Mouse (Mus musculus): ENCODE measurements around the gene Fbln5. TPM values are rescaled to one million over a fixed set of nuclear protein-coding genes. Genes with fewer than 3 reads are reported as not detected.

Fbln5 gene
- polyA plus RNA-seq, 1 experiment from 2014 or later = 38.1 TPM

GRCm38 (mm10) chr12:101815796-101816195, 3.1 kb downstream of the Fbln5 start:
- 70% methylated on average over 6 of the region's 6 CpGs for WGBS
- Histone ChIP-seq H3K4me1 (replicated peaks; ENCODE audit: control insufficient read depth, insufficient read depth, low read length) (0 out of 2 replicates have a peak, but pooled peaks cover 9% of the 10 kb centered on the region), H3K9me3 (ENCODE audit: control insufficient read depth) (no peaks in the 10 kb centered on the region), H3K4me3 (ENCODE audit: low read depth, low read length) (no peak overlapping the region), H3K27me3 (replicated peaks; ENCODE audit: control insufficient read depth, insufficient read depth, low read length) (0 out of 2 replicates have a peak, but pooled peaks cover 4% of the 10 kb centered on the region), H3K27ac (ENCODE audit: low read depth, low read length) (no peak overlapping the region), H3K36me3 (ENCODE audit: control insufficient read depth, insufficient read depth) (no peaks in the 10 kb centered on the region), H3K4me2 (replicated peaks; ENCODE audit: low read depth) (no peak overlapping the region), H3K9ac (ENCODE audit: low read depth, low read length) (no peak overlapping the region)
- ATAC-seq = 0 out of 2 replicates have a peak, but pooled peaks have one; percentile 23
- no peak for TF ChIP-seq CTCF (IDR thresholded peaks at IDR 0.05; ENCODE audit: low read depth)

- no peak overlapping the region for H3K27ac ChIP-seq (ENCODE audit: low read depth, low read length)
- no peaks in the 10 kb centered on the region for H3K36me3 ChIP-seq (ENCODE audit: control insufficient read depth, insufficient read depth)
- ATAC-seq = no peak
- no peaks in the 10 kb centered on the region for H3K9me3 ChIP-seq (ENCODE audit: control insufficient read depth)
- no peak overlapping the region for H3K9ac ChIP-seq (ENCODE audit: low read depth, low read length)
- WGBS = 83% methylated on average over 2 of the region's 2 CpGs
- H3K4me3 ChIP-seq (ENCODE audit: low read depth, low read length) = no peak overlapping the region
- TF ChIP-seq CTCF (IDR thresholded peaks at IDR 0.05; ENCODE audit: low read depth) = no peak
- no peaks in the 10 kb centered on the region for H3K27me3 ChIP-seq (replicated peaks; ENCODE audit: control insufficient read depth, insufficient read depth, low read length)
- no peak overlapping the region for H3K4me2 ChIP-seq (replicated peaks; ENCODE audit: low read depth)
- H3K4me1 ChIP-seq (replicated peaks; ENCODE audit: control insufficient read depth, insufficient read depth, low read length) = 0 out of 2 replicates have a peak, but pooled peaks cover 5% of the 10 kb centered on the region
These were observed 4.4 kb downstream of the Fbln5 start for GRCm38 (mm10) chr12:101814423-101814822.

- H3K4me1 ChIP-seq (replicated peaks; ENCODE audit: control insufficient read depth, insufficient read depth, low read length) = no peaks in the 10 kb centered on the region
- H3K27me3 ChIP-seq (replicated peaks; ENCODE audit: control insufficient read depth, insufficient read depth, low read length) = no peaks in the 10 kb centered on the region
- peak; percentile 78 for TF ChIP-seq CTCF (IDR thresholded peaks at IDR 0.05; ENCODE audit: low read depth)
- no peaks in the 10 kb centered on the region for H3K9me3 ChIP-seq (ENCODE audit: control insufficient read depth)
- no peak overlapping the region for H3K4me2 ChIP-seq (replicated peaks; ENCODE audit: low read depth)
- H3K4me3 ChIP-seq (ENCODE audit: low read depth, low read length) = no peak overlapping the region
- ATAC-seq = no peak
- no peak overlapping the region for H3K9ac ChIP-seq (ENCODE audit: low read depth, low read length)
- 62% methylated on average over 6 of the region's 6 CpGs for WGBS
- peaks cover 5% of the 10 kb centered on the region; the same call in 1 of the 2 replicates for H3K36me3 ChIP-seq (ENCODE audit: control insufficient read depth, insufficient read depth)
- H3K27ac ChIP-seq (ENCODE audit: low read depth, low read length) = no peak overlapping the region
These were observed 7.7 kb downstream of the Fbln5 start for GRCm38 (mm10) chr12:101811181-101811580.

GRCm38 (mm10) chr12:101810515-101810914, 8.3 kb downstream of the Fbln5 start:
- no peak for ATAC-seq
- Histone ChIP-seq H3K36me3 (ENCODE audit: control insufficient read depth, insufficient read depth) (peaks cover 5% of the 10 kb centered on the region; the same call in 1 of the 2 replicates), H3K27ac (ENCODE audit: low read depth, low read length) (no peak overlapping the region), H3K27me3 (replicated peaks; ENCODE audit: control insufficient read depth, insufficient read depth, low read length) (no peaks in the 10 kb centered on the region), H3K9ac (ENCODE audit: low read depth, low read length) (no peak overlapping the region), H3K9me3 (ENCODE audit: control insufficient read depth) (no peaks in the 10 kb centered on the region), H3K4me3 (ENCODE audit: low read depth, low read length) (no peak overlapping the region), H3K4me1 (replicated peaks; ENCODE audit: control insufficient read depth, insufficient read depth, low read length) (no peaks in the 10 kb centered on the region), H3K4me2 (replicated peaks; ENCODE audit: low read depth) (no peak overlapping the region)
- WGBS = 82% methylated on average over 2 of the region's 2 CpGs
- TF ChIP-seq CTCF (IDR thresholded peaks at IDR 0.05; ENCODE audit: low read depth) = no peak

- Histone ChIP-seq H3K4me2 (replicated peaks; ENCODE audit: low read depth) (no peak overlapping the region), H3K27me3 (replicated peaks; ENCODE audit: control insufficient read depth, insufficient read depth, low read length) (no peaks in the 10 kb centered on the region), H3K9me3 (ENCODE audit: control insufficient read depth) (no peaks in the 10 kb centered on the region), H3K9ac (ENCODE audit: low read depth, low read length) (no peak overlapping the region), H3K27ac (ENCODE audit: low read depth, low read length) (no peak overlapping the region), H3K36me3 (ENCODE audit: control insufficient read depth, insufficient read depth) (peaks cover 5% of the 10 kb centered on the region; the same call in 1 of the 2 replicates), H3K4me3 (ENCODE audit: low read depth, low read length) (no peak overlapping the region), H3K4me1 (replicated peaks; ENCODE audit: control insufficient read depth, insufficient read depth, low read length) (no peaks in the 10 kb centered on the region)
- ATAC-seq = no peak
- TF ChIP-seq CTCF (IDR thresholded peaks at IDR 0.05; ENCODE audit: low read depth) = no peak
- WGBS = 66% methylated on average over 2 of the region's 2 CpGs
These were observed 11.5 kb downstream of the Fbln5 start for GRCm38 (mm10) chr12:101807400-101807799.

- H3K9me3 ChIP-seq (ENCODE audit: control insufficient read depth) = no peaks in the 10 kb centered on the region
- no peaks in the 10 kb centered on the region for H3K36me3 ChIP-seq (ENCODE audit: control insufficient read depth, insufficient read depth)
- H3K4me3 ChIP-seq (ENCODE audit: low read depth, low read length) = no peak overlapping the region
- H3K27me3 ChIP-seq (replicated peaks; ENCODE audit: control insufficient read depth, insufficient read depth, low read length) = no peaks in the 10 kb centered on the region
- no peak overlapping the region for H3K9ac ChIP-seq (ENCODE audit: low read depth, low read length)
- TF ChIP-seq CTCF (IDR thresholded peaks at IDR 0.05; ENCODE audit: low read depth) = no peak
- H3K4me2 ChIP-seq (replicated peaks; ENCODE audit: low read depth) = no peak overlapping the region
- ATAC-seq = no peak
- no peaks in the 10 kb centered on the region for H3K4me1 ChIP-seq (replicated peaks; ENCODE audit: control insufficient read depth, insufficient read depth, low read length)
- no peak overlapping the region for H3K27ac ChIP-seq (ENCODE audit: low read depth, low read length)
- WGBS = 87% methylated on average over 3 of the region's 3 CpGs
These were observed 16.4 kb downstream of the Fbln5 start for GRCm38 (mm10) chr12:101802445-101802844.

GRCm38 (mm10) chr12:101801744-101802143, 17.1 kb downstream of the Fbln5 start:
- Histone ChIP-seq H3K27ac (ENCODE audit: low read depth, low read length) (no peak overlapping the region), H3K9me3 (ENCODE audit: control insufficient read depth) (no peaks in the 10 kb centered on the region), H3K9ac (ENCODE audit: low read depth, low read length) (no peak overlapping the region), H3K4me1 (replicated peaks; ENCODE audit: control insufficient read depth, insufficient read depth, low read length) (no peaks in the 10 kb centered on the region), H3K27me3 (replicated peaks; ENCODE audit: control insufficient read depth, insufficient read depth, low read length) (no peaks in the 10 kb centered on the region), H3K4me3 (ENCODE audit: low read depth, low read length) (no peak overlapping the region), H3K4me2 (replicated peaks; ENCODE audit: low read depth) (no peak overlapping the region), H3K36me3 (ENCODE audit: control insufficient read depth, insufficient read depth) (no peaks in the 10 kb centered on the region)
- no peak for TF ChIP-seq CTCF (IDR thresholded peaks at IDR 0.05; ENCODE audit: low read depth)
- ATAC-seq = no peak
- WGBS = 67% methylated on average over 5 of the region's 5 CpGs

All from intestine, postnatal 0 days (tissue).